Comparison of ENCODE assay signal across 10 mouse cellular contexts in the genomic region with DNA sequence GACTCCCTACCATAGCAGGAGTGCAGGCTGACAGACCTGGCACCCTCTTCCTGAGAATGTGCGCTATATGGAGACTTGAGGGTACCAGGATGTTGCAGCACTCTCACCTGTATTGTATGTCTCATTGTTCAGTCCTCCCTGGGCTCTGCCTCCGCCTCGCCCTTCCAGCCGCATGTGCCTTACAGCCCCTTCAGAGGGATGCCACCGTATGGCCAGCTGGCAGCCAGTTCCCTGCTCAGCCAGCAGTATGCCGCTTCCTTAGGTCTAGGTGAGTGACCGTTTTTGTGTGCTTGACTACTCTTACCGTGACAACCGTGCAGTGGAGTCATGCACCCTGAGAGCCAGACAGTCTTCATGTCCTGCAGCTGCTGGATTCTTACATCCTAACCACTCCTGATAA. TPM values are rescaled to one million over a fixed set of nuclear protein-coding genes. Genes with fewer than 3 reads are reported as not detected.
DNase-seq lines count a peak whose midpoint lies in the region; ATAC-seq lines count a peak whose summit lies in the region.
"Had no signal": no experiment of that assay in that cellular context is flagged by ENCODE, and none has a peak within 500 bp of the region (broad histone marks: within the 10 kb centered on the region; RNA-seq: fewer than 3 reads in every experiment).

No protein-coding gene starts in this region.

- peaks cover 2% of the 10 kb centered on the region; the same call in 1 of the 2 replicates for H3K27me3 ChIP-seq in kidney, embryonic 14.5 days (ENCODE audit: control insufficient read depth, insufficient read depth, low read length)
- peaks cover 8% of the 10 kb centered on the region for H3K27me3 ChIP-seq in embryonic facial prominence, embryonic 13.5 days
- H3K27me3 ChIP-seq in hindbrain, embryonic 11.5 days (ENCODE audit: control insufficient read depth, insufficient read depth, low read length): peaks cover 4% of the 10 kb centered on the region
- peaks cover 7% of the 10 kb centered on the region; the same call in 1 of the 2 replicates for H3K27me3 ChIP-seq in midbrain, embryonic 15.5 days (replicated peaks)

- peak overlapping the region; percentile 96; the same call in 1 of the 2 replicates for H3K9ac ChIP-seq in kidney, embryonic 14.5 days (ENCODE audit: low read depth, low read length)
- H3K9ac ChIP-seq in embryonic facial prominence, embryonic 13.5 days: peak overlapping the region; percentile 96
- H3K9ac ChIP-seq in hindbrain, embryonic 11.5 days (ENCODE audit: low read depth, low read length): no peak overlapping the region
- H3K9ac ChIP-seq in midbrain, embryonic 15.5 days: peak overlapping the region; percentile 90
- H3K9ac ChIP-seq: liver, embryonic 15.5 days had no signal

- peaks cover 57% of the 10 kb centered on the region for H3K36me3 ChIP-seq in kidney, embryonic 14.5 days (ENCODE audit: control insufficient read depth, insufficient read depth, low read length)
- peaks cover 52% of the 10 kb centered on the region for H3K36me3 ChIP-seq in embryonic facial prominence, embryonic 13.5 days
- H3K36me3 ChIP-seq in hindbrain, embryonic 11.5 days (ENCODE audit: control insufficient read depth, insufficient read depth, low read length): peaks cover 27% of the 10 kb centered on the region
- H3K36me3 ChIP-seq in midbrain, embryonic 15.5 days (replicated peaks): peaks cover 37% of the 10 kb centered on the region

- H3K4me3 ChIP-seq in kidney, embryonic 14.5 days (ENCODE audit: low read length): peak overlapping the region; percentile 96; the same call in 1 of the 2 replicates
- peak overlapping the region; percentile 96; the same call in 1 of the 2 replicates for H3K4me3 ChIP-seq in embryonic facial prominence, embryonic 13.5 days
- H3K4me3 ChIP-seq in hindbrain, embryonic 11.5 days (ENCODE audit: low read depth, low read length): peak overlapping the region; percentile 100
- peak overlapping the region; percentile 91 for H3K4me3 ChIP-seq in midbrain, embryonic 15.5 days
- H3K4me3 ChIP-seq: liver, embryonic 15.5 days had no signal

- 57% methylated on average over 9 of the region's 9 CpGs for WGBS in kidney, embryonic 14.5 days
- 78% methylated on average over 9 of the region's 9 CpGs for WGBS in embryonic facial prominence, embryonic 13.5 days
- 86% methylated on average over 9 of the region's 9 CpGs for WGBS in hindbrain, embryonic 11.5 days
- WGBS in midbrain, embryonic 15.5 days: 75% methylated on average over 9 of the region's 9 CpGs

- no peak for ATAC-seq in kidney, embryonic 14.5 days (ENCODE audit: low FRiP score, low TSS enrichment)
- ATAC-seq in embryonic facial prominence, embryonic 13.5 days (ENCODE audit: insufficient number of reproducible peaks, insufficient read depth, low FRiP score, low TSS enrichment, low read depth): no peak
- ATAC-seq in hindbrain, embryonic 11.5 days (ENCODE audit: low FRiP score): no peak
- no peak for ATAC-seq in midbrain, embryonic 15.5 days (replicated peaks)
- ATAC-seq in megakaryocyte progenitor cell, adult 5-6 weeks (replicated peaks; ENCODE audit: poor library complexity): no peak

- peaks cover 27% of the 10 kb centered on the region for H3K4me1 ChIP-seq in kidney, embryonic 14.5 days (ENCODE audit: control insufficient read depth, insufficient read depth, low read length)
- H3K4me1 ChIP-seq in embryonic facial prominence, embryonic 13.5 days: peaks cover 34% of the 10 kb centered on the region
- H3K4me1 ChIP-seq in hindbrain, embryonic 11.5 days (replicated peaks; ENCODE audit: control insufficient read depth, insufficient read depth, low read length): peaks cover 24% of the 10 kb centered on the region
- peaks cover 46% of the 10 kb centered on the region for H3K4me1 ChIP-seq in midbrain, embryonic 15.5 days

- no peak overlapping the region for H3K27ac ChIP-seq in kidney, embryonic 14.5 days (ENCODE audit: low read depth, low read length)
- no peak overlapping the region for H3K27ac ChIP-seq in embryonic facial prominence, embryonic 13.5 days
- H3K27ac ChIP-seq in hindbrain, embryonic 11.5 days (ENCODE audit: low read depth, low read length): no peak overlapping the region
- H3K27ac ChIP-seq in midbrain, embryonic 15.5 days: no peak overlapping the region
- H3K27ac ChIP-seq: liver, embryonic 15.5 days had no signal

- no peak for DNase-seq in kidney, adult 9 months
- DNase-seq in hindbrain, embryonic 11.5 days (ENCODE audit: low spot score): no peak
- DNase-seq in right cerebral cortex, adult 18-20 months: no peak
- no peak for DNase-seq in kidney, adult 18-20 months
- DNase-seq: cerebellum, adult 9-11 months had no signal

- H3K9me3 ChIP-seq in kidney, embryonic 14.5 days (ENCODE audit: control insufficient read depth, low read length): no peaks in the 10 kb centered on the region
- H3K9me3 ChIP-seq in embryonic facial prominence, embryonic 13.5 days: no peaks in the 10 kb centered on the region
- no peaks in the 10 kb centered on the region for H3K9me3 ChIP-seq in hindbrain, embryonic 11.5 days (ENCODE audit: control insufficient read depth, low read length)
- no peaks in the 10 kb centered on the region for H3K9me3 ChIP-seq in midbrain, embryonic 15.5 days
- H3K9me3 ChIP-seq: liver, embryonic 15.5 days had no signal

- H3K4me2 ChIP-seq in kidney, embryonic 14.5 days (replicated peaks; ENCODE audit: low read depth, low read length): peak overlapping the region; percentile 60
- peak overlapping the region; percentile 92 for H3K4me2 ChIP-seq in embryonic facial prominence, embryonic 13.5 days
- peak overlapping the region; percentile 93 for H3K4me2 ChIP-seq in hindbrain, embryonic 11.5 days (replicated peaks; ENCODE audit: low read depth, low read length)
- peak overlapping the region; percentile 97 for H3K4me2 ChIP-seq in midbrain, embryonic 15.5 days

RNA-seq across cellular contexts. Expression of a gene that starts 3.0 kb away (rescaled TPM):
- polyA plus RNA-seq in kidney, embryonic 14.5 days (2014; fragmentation: Nextera tagmentation; extraction: Ambion mirVana): 8.6 and 18.3 TPM in 2 replicates
- 11.1 and 11.4 TPM in 2 replicates for polyA plus RNA-seq in embryonic facial prominence, embryonic 13.5 days (2015; fragmentation: Nextera tagmentation; extraction: Ambion mirVana)
- polyA plus RNA-seq in hindbrain, embryonic 11.5 days (2014; fragmentation: Nextera tagmentation; extraction: Ambion mirVana): 13.5 and 14.6 TPM in 2 replicates
- 21.0 and 21.1 TPM in 2 replicates for polyA plus RNA-seq in midbrain, embryonic 15.5 days (2015; fragmentation: Nextera tagmentation; extraction: Ambion mirVana)
- total RNA-seq in megakaryocyte progenitor cell, adult 5-6 weeks (2015): 8.3 and 9.7 TPM in 2 replicates
- 23.5 and 23.9 TPM in 2 replicates for total RNA-seq in megakaryocyte progenitor cell, adult 5-6 weeks (2017)

RNA-seq across cellular contexts. Expression of a gene that starts 14.5 kb away (rescaled TPM):
- polyA plus RNA-seq in kidney, embryonic 14.5 days (2014; fragmentation: Nextera tagmentation; extraction: Ambion mirVana): 713 and 771 TPM in 2 replicates
- polyA plus RNA-seq in embryonic facial prominence, embryonic 13.5 days (2015; fragmentation: Nextera tagmentation; extraction: Ambion mirVana): 578 and 596 TPM in 2 replicates
- polyA plus RNA-seq in hindbrain, embryonic 11.5 days (2014; fragmentation: Nextera tagmentation; extraction: Ambion mirVana): 756 and 797 TPM in 2 replicates
- polyA plus RNA-seq in midbrain, embryonic 15.5 days (2015; fragmentation: Nextera tagmentation; extraction: Ambion mirVana): 521 and 530 TPM in 2 replicates
- total RNA-seq in megakaryocyte progenitor cell, adult 5-6 weeks (2015): 355 and 392 TPM in 2 replicates
- 426 and 445 TPM in 2 replicates for total RNA-seq in megakaryocyte progenitor cell, adult 5-6 weeks (2017)

RNA-seq across cellular contexts. Expression of a gene that starts 14.5 kb away (rescaled TPM):
- polyA plus RNA-seq in kidney, embryonic 14.5 days (2014; fragmentation: Nextera tagmentation; extraction: Ambion mirVana): 3.5 and 6.9 TPM in 2 replicates
- polyA plus RNA-seq in embryonic facial prominence, embryonic 13.5 days (2015; fragmentation: Nextera tagmentation; extraction: Ambion mirVana): 6.2 and 8.2 TPM in 2 replicates
- polyA plus RNA-seq in hindbrain, embryonic 11.5 days (2014; fragmentation: Nextera tagmentation; extraction: Ambion mirVana): 18.5 and 19.9 TPM in 2 replicates
- polyA plus RNA-seq in midbrain, embryonic 15.5 days (2015; fragmentation: Nextera tagmentation; extraction: Ambion mirVana): 70.1 and 73.0 TPM in 2 replicates
- total RNA-seq in megakaryocyte progenitor cell, adult 5-6 weeks (2015): 1.1 and 2.1 TPM in 2 replicates
- total RNA-seq in megakaryocyte progenitor cell, adult 5-6 weeks (2017): 2.5 and 2.6 TPM in 2 replicates

RNA-seq across cellular contexts. Expression of a gene that starts 42.6 kb away (rescaled TPM):
- 24.6 and 28.6 TPM in 2 replicates for polyA plus RNA-seq in kidney, embryonic 14.5 days (2014; fragmentation: Nextera tagmentation; extraction: Ambion mirVana)
- polyA plus RNA-seq in embryonic facial prominence, embryonic 13.5 days (2015; fragmentation: Nextera tagmentation; extraction: Ambion mirVana): 21.8 and 29.1 TPM in 2 replicates
- 26.3 and 31.5 TPM in 2 replicates for polyA plus RNA-seq in hindbrain, embryonic 11.5 days (2014; fragmentation: Nextera tagmentation; extraction: Ambion mirVana)
- polyA plus RNA-seq in midbrain, embryonic 15.5 days (2015; fragmentation: Nextera tagmentation; extraction: Ambion mirVana): 37.4 and 37.7 TPM in 2 replicates
- total RNA-seq in megakaryocyte progenitor cell, adult 5-6 weeks (2015): 6.4 and 9.3 TPM in 2 replicates
- 12.2 and 14.0 TPM in 2 replicates for total RNA-seq in megakaryocyte progenitor cell, adult 5-6 weeks (2017)

RNA-seq across cellular contexts. Expression of a gene that starts 51.3 kb away (rescaled TPM):
- 5.9 and 6.0 TPM in 2 replicates for polyA plus RNA-seq in kidney, embryonic 14.5 days (2014; fragmentation: Nextera tagmentation; extraction: Ambion mirVana)
- 3.7 and 3.9 TPM in 2 replicates for polyA plus RNA-seq in embryonic facial prominence, embryonic 13.5 days (2015; fragmentation: Nextera tagmentation; extraction: Ambion mirVana)
- 6.2 and 9.2 TPM in 2 replicates for polyA plus RNA-seq in hindbrain, embryonic 11.5 days (2014; fragmentation: Nextera tagmentation; extraction: Ambion mirVana)
- 3.9 and 4.0 TPM in 2 replicates for polyA plus RNA-seq in midbrain, embryonic 15.5 days (2015; fragmentation: Nextera tagmentation; extraction: Ambion mirVana)
- total RNA-seq in megakaryocyte progenitor cell, adult 5-6 weeks (2015): 21.7 and 24.4 TPM in 2 replicates
- total RNA-seq in megakaryocyte progenitor cell, adult 5-6 weeks (2017): 15.1 and 18.0 TPM in 2 replicates
